Mouse (Mus musculus): Measurements from ENCODE around the gene Gm21974.

DNA sequence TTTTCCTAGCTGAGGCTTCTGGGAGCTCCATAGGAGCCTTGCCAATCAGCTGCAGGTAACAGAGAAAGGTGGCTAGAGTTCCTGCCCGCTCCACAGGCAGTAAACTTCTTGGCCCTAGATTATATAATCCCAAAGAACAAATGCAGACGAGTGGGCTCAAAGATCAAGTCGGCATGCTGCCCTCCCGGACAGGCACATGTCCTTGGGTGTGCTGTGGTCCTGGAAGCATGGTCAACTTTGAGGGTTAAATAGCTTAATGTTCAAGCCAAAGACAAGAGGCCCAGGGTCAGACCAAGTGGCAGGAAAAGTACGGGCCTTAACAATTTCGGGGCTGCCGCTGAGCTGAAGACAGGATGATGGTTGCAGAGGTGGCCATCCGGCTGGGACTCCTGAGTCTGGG, 30.8 kb upstream of the Gm21974 start:
- TF ChIP-seq TAL1 (IDR thresholded peaks at IDR 0.05; ENCODE audit: low read length) = no peak
- TF ChIP-seq GATA1 (IDR thresholded peaks at IDR 0.05; ENCODE audit: low read length) = no peak

Data from erythroblast, embryonic 14.5 days (primary cell).